Mouse (Mus musculus) liver, embryonic 14.5 days (tissue): ENCODE results near the gene AI413582. TPM values are rescaled to one million over a fixed set of nuclear protein-coding genes. Genes with fewer than 3 reads are reported as not detected.

Source experiments
- ATAC-seq: fragments of 200-750 bp; cut with Nextera tagmentation; 2 replicates; pipeline ENCODE4 v1.8.0; 2017; ENCODE audit warnings: moderate number of reproducible peaks, mild to moderate bottlenecking, moderate library complexity; ENCODE audit not compliant: insufficient read depth
- DNase-seq, 3 experiments: peaks; one replicate each; pipeline ENCODE4 v3.0.0-alpha.2; 2012 to 2013; ENCODE audit warnings: low read depth in 3 of 3, low spot score in 3 of 3
- H3K27ac ChIP-seq: fragments of 300-500 bp; sonication (generic); 2 replicates; pipeline ENCODE4 v1.5.1; 2014; ENCODE audit warnings: moderate library complexity, mild to moderate bottlenecking, control low read depth, inconsistent platforms
- H3K27me3 ChIP-seq: fragments of 300-500 bp; sonication (generic); 2 replicates; pipeline ENCODE4 v1.6.1; 2014; ENCODE audit warnings: mild to moderate bottlenecking, low read length, moderate library complexity; ENCODE audit not compliant: control insufficient read depth, insufficient read depth
- H3K36me3 ChIP-seq: fragments of 300-500 bp; sonication (generic); replicated peaks from 2 replicates; pipeline ENCODE4 v1.6.1; 2014; ENCODE audit warnings: low read depth; ENCODE audit not compliant: control insufficient read depth, insufficient read depth
- H3K4me1 ChIP-seq, 2 experiments: fragments of 200-500 bp in 1 of 2; fragments of 300-500 bp in 1 of 2; sonication (generic) in 1 of 2; replicated peaks; 2 replicates each; pipeline ENCODE4 v1.6.1; 2012 to 2014; ENCODE audit warnings: antibody characterized with exemption in 1 of 2, inconsistent platforms in 1 of 2, low read length in 1 of 2; ENCODE audit not compliant: control insufficient read depth in 2 of 2, insufficient read depth in 2 of 2
- H3K4me2 ChIP-seq: fragments of 300-500 bp; sonication (generic); 2 replicates; pipeline ENCODE4 v1.6.1; 2014; ENCODE audit warnings: low read depth, mild to moderate bottlenecking, control low read depth, moderate library complexity
- H3K4me3 ChIP-seq, 2 experiments: fragments of 200-500 bp in 1 of 2; fragments of 300-500 bp in 1 of 2; sonication (generic) in 1 of 2; 2 replicates each; pipeline ENCODE4 v1.5.1; 2012 to 2014; ENCODE audit warnings: low read depth in 2 of 2, low read length in 2 of 2, mild to moderate bottlenecking in 2 of 2, control low read depth in 1 of 2, inconsistent platforms in 1 of 2, moderate library complexity in 1 of 2; ENCODE audit not compliant: insufficient read depth in 1 of 2
- H3K9ac ChIP-seq: fragments of 300-500 bp; sonication (generic); replicated peaks from 2 replicates; pipeline ENCODE4 v1.6.1; 2014; ENCODE audit warnings: mild to moderate bottlenecking, control low read depth, moderate library complexity
- H3K9me3 ChIP-seq: fragments of 300-500 bp; sonication (generic); 2 replicates; pipeline ENCODE4 v1.6.1; 2016; ENCODE audit warnings: low read length, mixed read lengths; ENCODE audit not compliant: control insufficient read depth
- CTCF ChIP-seq: IDR thresholded peaks from 2 replicates; pipeline ENCODE4 v1.5.1; 2016; ENCODE audit warnings: antibody characterized with exemption, low read depth, control low read depth
- EP300 ChIP-seq: IDR thresholded peaks from 2 replicates; pipeline ENCODE4 v1.6.1; 2016; ENCODE audit warnings: antibody characterized with exemption, low read depth
- WGBS: fragments of 180-500 bp; shearing (Covaris S2); extraction: QIAGEN DNeasy Blood & Tissue Kit; methylation state at CpG from one replicate; pipeline ENCODE4 v1.1.7; 2014; ENCODE audit not compliant: insufficient replicate concordance; 5-methylcytosine and 5-hydroxymethylcytosine counted together
- polyA plus RNA-seq, 2 experiments: library from polyadenylated mRNA; depleted of rRNA in 1 of 2; stranded (reverse) in 1 of 2; unstranded in 1 of 2; fragments of >200 nt; fragmentation: Nextera tagmentation in 1 of 2; extraction: Ambion mirVana in 1 of 2; gene quantifications; 2 replicates each; pipeline versions ENCODE4 v1.2.1 to v1.2.3; 2012 to 2014

AI413582 gene
- polyA plus RNA-seq, 2 experiments, result 9.9 to 18.9 TPM

DNA sequence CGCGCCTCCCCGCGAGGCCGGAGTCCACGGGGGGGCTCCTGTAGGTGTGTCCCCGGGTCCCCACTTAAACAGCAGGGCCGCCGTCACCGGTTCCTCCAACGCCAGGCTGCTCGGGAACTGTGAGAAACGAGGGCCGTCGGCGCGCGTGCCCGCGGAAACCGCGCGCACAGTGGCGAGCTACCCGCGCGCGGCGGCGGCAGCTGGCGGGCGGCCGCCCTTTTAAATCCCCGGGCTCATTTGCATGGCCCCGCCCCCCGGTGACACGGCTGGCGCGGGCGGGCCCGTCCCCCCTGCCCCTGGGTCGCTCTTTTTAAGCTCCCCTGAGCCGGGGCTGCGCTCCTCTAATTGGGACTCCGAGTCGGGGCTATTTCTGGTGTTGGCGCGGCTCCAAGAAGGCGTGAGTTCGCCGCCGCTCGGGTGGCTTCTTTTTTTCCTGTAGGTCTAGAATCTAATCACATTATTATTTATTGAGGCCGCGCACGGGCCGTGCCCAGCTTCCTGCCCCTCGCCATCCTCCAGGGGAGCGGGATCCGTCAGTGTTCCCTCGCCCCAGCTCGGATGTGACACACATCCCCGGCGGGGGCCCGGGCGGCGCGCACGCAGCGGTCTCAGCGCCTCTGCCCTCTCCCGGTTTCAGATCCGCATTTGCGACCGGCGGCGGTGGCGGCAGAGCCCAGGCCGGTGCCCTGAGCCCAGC, 9.1 kb downstream of the AI413582 start, which contains the start of gene Hmga1:
Gene Hmga1 (plus strand): TSS at position 183 of the 697 bp plus-strand sequence.
- H3K4me2 ChIP-seq, result peak within 1 kb of the TSS; percentile 93
- ATAC-seq (peak; percentile 74), DNase-seq (peak; percentile 74 to 75 (median 75))
- no peak for TF ChIP-seq CTCF
- no peak for TF ChIP-seq EP300
- peak within 1 kb of the TSS; percentile 83 for H3K9ac ChIP-seq
- peak within 1 kb of the TSS; percentile 78 for H3K27ac ChIP-seq
- H3K9me3 ChIP-seq, result no peaks in the 10 kb centered on the region
- no peaks in the 10 kb centered on the region for H3K27me3 ChIP-seq
- peaks cover 0 to 29% of the 10 kb centered on the region in 2 experiments; a peak in 3 of 4 replicates for H3K4me1 ChIP-seq
- H3K4me3 ChIP-seq, result peak within 1 kb of the TSS; percentile 77 to 86
- H3K36me3 ChIP-seq, result peaks cover 7% of the 10 kb centered on the region
- WGBS, result under 1% methylated on average over 78 of the region's 79 CpGs

- under 1% methylated on average over 51 of the region's 55 CpGs for WGBS
- H3K4me2 ChIP-seq, result peak overlapping the region; percentile 93
- TF ChIP-seq EP300, result 0 out of 2 replicates have a peak, but pooled peaks have one; percentile 10
- no peak for TF ChIP-seq CTCF
- H3K36me3 ChIP-seq, result peaks cover 3% of the 10 kb centered on the region
- H3K27me3 ChIP-seq, result no peaks in the 10 kb centered on the region
- peaks cover 0 to 29% of the 10 kb centered on the region in 2 experiments; a peak in 3 of 4 replicates for H3K4me1 ChIP-seq
- peak overlapping the region; percentile 78 for H3K27ac ChIP-seq
- no peaks in the 10 kb centered on the region for H3K9me3 ChIP-seq
- peak overlapping the region; percentile 69 for H3K9ac ChIP-seq
- DNase-seq, result peak; percentile 78 to 80 (median 78)
- ATAC-seq, result peak; percentile 69
- peak overlapping the region; percentile 52 to 77 for H3K4me3 ChIP-seq
Observed at GRCm38 (mm10) chr17:27555512-27556172, 9.9 kb downstream of the AI413582 start.

DNA sequence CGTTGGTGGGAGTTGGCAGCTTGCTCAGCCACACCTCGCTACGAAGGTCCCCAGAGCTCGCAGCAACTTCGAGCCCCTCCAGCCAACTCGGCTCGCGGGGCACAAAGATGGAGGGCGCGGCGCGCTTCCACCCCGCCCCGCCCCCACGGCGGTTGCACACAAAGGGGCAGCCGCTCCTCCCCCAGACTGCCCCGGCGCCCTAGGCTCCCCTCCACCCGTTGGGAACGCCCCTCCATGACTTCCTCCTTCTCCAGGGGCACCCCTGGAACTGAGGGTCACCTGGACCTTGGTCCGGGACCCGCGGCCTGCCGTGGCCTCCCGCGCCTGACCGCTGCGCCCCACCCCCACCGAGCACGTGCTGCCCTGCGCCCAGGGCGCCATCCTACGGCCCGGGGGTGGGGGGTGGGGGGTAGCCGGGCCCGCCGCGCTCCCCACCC, 10.5 kb downstream of the AI413582 start:
- Histone ChIP-seq H3K36me3 (no peaks in the 10 kb centered on the region), H3K27ac (peak overlapping the region; percentile 78), H3K4me2 (peak overlapping the region; percentile 93), H3K9me3 (no peaks in the 10 kb centered on the region), H3K9ac (peak overlapping the region; percentile 69), H3K4me1 (peaks cover 0 to 29% of the 10 kb centered on the region in 2 experiments; a peak in 3 of 4 replicates), H3K4me3 (peak overlapping the region; percentile 52 to 77), H3K27me3 (no peaks in the 10 kb centered on the region)
- WGBS, result under 1% methylated on average over 37 of the region's 39 CpGs
- DNase-seq, result no peak
- ATAC-seq, result peak; percentile 36
- TF ChIP-seq EP300 (no peak), CTCF (no peak)

GRCm38 (mm10) chr17:27554062-27554960, 11.2 kb downstream of the AI413582 start:
- H3K9ac ChIP-seq, result peak overlapping the region; percentile 69
- no peaks in the 10 kb centered on the region for H3K36me3 ChIP-seq
- peak overlapping the region; percentile 52 to 77 for H3K4me3 ChIP-seq
- WGBS, result 33% methylated on average over 20 of the region's 20 CpGs
- peak overlapping the region; percentile 93 for H3K4me2 ChIP-seq
- TF ChIP-seq CTCF, result no peak
- TF ChIP-seq EP300, result no peak
- no peaks in the 10 kb centered on the region for H3K27me3 ChIP-seq
- H3K4me1 ChIP-seq, result peaks cover 0 to 28% of the 10 kb centered on the region in 2 experiments; a peak in 3 of 4 replicates
- no peaks in the 10 kb centered on the region for H3K9me3 ChIP-seq
- no peak for DNase-seq
- ATAC-seq, result no peak
- peak overlapping the region; percentile 78 for H3K27ac ChIP-seq
